Mouse (Mus musculus): ENCODE data around the gene Slco3a1.

Gene Slco3a1

DNA sequence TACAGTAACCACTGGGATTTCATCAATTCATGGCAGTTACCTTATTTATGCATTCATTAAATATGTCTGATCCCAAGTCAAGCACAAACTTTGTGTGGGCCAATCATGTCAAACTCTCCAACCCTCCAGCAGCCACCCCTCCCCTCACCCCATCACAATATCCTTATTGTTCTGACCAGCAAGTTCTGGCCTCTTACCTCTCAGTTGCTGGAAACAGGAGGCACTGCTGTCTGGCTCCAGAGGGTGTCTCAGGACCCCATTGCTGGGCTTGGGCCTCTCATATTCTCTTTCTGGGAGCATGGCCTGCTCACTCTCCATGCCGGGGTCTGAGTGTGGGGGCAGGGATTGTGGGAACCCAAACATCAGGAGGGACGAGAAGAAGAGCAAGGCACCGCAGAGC, 208.1 kb downstream of the Slco3a1 start:
- no peak for DNase-seq (ENCODE audit: low spot score)

- no peak for DNase-seq (ENCODE audit: low spot score)
These were observed 213.3 kb downstream of the Slco3a1 start for GRCm38 (mm10) chr7:74341149-74341805.

DNA sequence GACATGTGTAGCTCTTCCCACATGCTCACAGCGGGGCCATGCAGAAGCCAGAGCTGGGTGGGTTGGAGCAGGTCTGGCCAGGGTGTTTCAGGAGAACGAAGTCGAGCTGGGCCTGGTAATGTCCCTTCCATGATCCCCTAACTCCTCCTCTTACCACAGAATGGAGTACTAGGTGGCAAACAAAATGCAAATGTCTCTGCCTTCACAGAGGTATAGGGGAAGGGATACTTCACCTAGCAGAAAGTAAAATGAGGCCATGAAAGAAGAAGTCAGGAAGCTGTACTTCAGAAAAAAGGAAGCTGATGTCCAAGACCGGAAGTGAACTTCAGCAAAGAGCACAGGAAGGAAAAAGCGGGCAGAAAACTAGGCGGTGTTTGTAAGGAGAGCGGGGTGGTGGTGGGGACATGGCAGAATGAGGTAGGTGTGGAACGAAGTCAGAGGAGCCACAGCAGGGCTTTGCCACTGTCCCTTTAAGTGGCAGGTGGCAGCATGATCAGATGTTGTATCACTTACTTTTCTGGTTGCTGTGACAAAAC, 214.1 kb downstream of the Slco3a1 start:
- no peak for DNase-seq (ENCODE audit: low spot score)

DNA sequence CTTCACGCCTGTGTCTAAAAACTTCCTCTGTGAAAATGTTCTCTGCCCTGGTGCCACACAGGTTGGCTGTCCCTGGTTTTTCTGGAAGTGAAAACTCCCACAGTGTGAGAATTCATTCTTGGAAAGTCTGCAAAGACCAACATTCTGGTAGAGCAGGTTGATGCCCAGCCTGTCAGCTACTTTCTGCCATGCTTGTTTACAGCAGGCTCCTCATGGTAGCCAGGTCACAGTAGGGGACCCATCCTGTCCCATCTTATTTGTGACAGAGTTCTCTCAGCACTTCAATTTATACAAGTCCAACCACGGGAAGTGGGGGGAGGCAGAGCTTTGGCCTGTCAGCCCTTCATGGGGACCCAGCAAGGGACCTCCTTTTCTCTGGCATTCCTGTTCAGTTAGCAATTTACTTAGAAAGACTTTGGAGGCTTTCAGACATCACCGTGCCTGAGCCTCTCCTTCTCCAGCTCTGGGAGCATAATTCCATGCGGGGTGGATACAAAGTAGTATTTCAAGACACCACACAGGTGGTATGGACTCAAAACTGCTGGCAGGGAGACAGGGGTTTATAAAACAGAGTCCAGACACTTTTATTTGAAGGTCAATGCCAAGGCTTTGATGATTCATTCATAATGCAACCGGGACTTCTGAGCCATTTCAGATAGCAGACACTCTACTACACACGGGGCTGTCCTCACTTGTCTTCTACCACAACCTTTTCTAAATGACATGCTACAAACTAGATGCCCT, 216.7 kb downstream of the Slco3a1 start:
- no peak for DNase-seq (ENCODE audit: low spot score)

DNA sequence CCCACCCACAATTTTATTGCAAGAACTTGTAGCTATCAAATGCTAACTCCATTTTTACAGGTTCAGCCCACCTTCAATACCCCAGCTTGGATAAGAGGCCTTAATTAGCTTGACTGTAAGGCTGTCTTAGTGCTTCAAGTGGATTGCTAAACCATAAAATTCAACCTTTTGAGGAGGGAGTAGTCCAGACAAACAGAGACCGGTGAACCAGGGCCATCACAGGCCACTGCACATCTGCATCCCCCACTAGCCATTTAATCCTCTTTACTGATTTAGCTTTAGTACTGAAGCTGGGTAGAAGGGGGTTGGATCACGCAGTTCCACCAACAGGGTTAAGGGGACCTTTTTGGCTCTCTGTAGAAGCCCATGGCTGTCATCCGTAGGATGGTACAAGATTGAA, 222.3 kb downstream of the Slco3a1 start:
- no peak for DNase-seq (ENCODE audit: low spot score)

DNA sequence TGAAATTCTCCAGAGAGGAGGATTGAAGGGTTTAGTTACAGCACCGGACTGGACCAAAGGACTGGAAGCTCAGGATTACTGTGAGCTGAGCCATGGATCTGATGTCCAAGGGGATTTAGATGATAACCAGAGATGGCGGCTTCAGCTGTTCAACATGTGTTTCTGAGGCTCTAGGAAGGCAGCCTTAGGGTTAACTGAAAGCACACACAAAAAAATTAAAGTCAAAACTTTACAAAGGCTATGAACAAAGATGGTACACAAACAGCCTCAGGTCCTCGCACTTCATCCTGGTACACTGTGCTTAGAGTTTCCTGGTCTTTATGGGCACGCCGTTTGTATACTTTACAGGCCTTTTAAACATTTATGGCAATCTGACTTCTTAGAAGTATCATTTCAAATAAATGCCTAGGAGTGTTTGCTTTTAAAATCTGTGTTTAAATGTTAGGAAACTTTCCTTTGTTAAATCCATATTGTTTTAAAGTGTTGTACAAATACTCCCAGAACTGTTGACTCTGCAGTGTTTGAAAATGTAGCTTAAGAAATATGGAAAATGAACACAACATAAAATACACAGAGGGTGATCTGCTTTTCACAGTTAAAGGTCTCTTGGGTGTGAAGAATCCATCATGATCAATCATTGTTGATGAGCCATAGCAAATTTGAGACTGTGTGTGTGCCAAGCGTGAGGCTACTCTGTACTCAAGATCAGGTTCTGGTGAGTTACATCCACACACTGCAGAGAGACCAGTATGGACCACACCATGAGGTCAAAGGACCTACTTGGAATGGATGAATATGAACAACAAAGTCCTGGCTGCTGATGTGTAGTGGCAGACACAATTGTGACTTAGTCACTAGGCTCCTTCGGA, 223.5 kb downstream of the Slco3a1 start:
- no peak for DNase-seq (ENCODE audit: low spot score)

GRCm38 (mm10) chr7:74330117-74330857, 224.3 kb downstream of the Slco3a1 start:
- no peak for DNase-seq (ENCODE audit: low spot score)

DNA sequence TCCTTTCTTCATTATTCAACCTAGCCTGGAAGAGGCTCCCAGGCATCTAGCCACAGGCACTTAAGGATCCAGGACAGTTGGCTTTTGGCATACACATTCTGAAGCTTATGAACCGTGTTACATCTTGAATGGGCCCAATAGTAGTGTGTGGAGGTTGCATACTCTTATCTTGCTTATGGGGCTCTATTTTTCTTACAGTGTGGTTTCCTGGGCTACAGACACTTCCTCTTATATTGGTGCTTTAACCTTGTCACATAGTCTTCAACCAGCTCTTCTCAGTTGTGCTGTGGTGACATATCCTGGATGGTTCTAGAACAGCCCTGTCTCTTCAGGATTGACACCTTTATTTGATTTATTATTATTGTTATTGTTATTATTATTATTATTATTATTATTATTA, 225.6 kb downstream of the Slco3a1 start:
- DNase-seq (ENCODE audit: low spot score) = no peak

- no peak for DNase-seq (ENCODE audit: low spot score)
These were observed 226.9 kb downstream of the Slco3a1 start for GRCm38 (mm10) chr7:74327716-74328115.

DNA sequence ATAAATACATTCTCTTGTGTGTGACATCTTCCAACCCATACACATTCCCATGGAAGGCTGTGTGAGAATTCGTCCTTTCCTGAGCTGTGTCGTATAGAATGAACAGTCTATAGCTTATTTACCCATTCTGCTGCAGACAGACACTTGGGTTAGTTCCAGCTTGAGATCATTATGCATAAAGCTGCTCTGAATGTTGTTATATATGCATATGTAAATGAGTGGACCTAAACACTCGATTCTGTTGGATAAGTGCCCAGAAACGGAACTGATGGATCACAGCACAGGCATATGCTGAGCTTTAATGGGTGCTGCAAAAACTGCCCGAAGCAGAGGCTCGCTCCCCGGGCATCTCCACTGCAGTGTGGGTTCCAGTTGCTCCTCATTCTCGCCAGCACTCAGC, 229.5 kb downstream of the Slco3a1 start:
- no peak for DNase-seq (ENCODE audit: low spot score)

DNA sequence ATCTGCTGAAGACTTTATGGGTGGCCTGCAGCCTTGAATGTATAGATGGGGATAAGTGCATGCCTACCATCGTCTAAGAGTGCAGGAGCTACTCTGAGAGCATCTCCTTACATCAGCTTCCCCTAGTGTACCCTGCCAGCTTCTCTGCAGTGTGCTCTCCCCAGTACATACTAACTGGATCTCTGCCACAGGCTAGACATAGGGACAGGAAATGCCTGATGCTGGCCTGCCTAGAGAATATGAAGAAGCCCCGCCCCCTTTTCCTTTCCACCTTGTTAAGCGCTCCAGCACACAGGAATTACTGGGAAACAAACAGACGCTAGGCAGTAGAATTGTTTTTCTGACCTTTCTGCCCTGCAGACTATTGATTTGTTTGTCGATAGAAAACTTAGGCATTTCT, 230.9 kb downstream of the Slco3a1 start:
- DNase-seq (ENCODE audit: low spot score) = no peak

DNA sequence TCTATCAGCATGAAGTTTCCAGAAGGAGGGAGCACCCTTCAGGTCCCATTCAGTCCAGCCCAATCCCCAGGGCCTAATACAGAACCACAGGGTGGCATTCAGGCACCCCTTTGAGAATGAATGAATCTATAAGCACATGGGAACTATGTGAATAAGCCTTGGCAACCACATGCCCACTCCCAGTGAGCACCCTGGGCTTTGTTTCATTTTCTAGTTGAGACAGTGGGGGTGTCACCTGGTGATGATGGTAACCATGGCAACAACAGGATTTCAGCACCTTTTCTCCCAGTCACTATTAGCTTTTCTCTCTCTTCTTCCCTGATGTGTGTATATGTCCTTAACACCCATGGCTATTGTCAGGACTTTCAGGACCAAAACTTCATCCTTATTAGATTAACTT, 231.4 kb downstream of the Slco3a1 start:
- DNase-seq (ENCODE audit: low spot score) = no peak

DNA sequence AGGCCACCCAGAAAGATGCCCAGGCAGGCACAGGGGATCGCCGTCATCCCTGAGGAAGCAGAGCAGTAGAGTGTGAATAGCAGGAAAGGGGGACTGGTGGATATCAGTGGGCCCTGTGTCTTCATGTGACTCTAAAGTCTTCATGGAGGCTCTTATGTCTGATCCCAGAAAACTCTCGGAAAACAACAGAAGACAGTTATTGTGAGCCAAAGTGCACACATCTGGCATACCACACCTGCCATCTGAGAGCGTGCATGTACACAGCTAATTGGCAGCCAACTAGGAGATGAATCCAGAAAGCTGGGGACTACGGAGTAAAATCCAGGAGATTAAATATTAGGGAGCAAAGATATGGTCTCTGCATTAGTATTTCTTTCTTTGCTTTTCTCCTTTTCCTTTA, 233.9 kb downstream of the Slco3a1 start:
- DNase-seq (ENCODE audit: low spot score) = no peak

DNA sequence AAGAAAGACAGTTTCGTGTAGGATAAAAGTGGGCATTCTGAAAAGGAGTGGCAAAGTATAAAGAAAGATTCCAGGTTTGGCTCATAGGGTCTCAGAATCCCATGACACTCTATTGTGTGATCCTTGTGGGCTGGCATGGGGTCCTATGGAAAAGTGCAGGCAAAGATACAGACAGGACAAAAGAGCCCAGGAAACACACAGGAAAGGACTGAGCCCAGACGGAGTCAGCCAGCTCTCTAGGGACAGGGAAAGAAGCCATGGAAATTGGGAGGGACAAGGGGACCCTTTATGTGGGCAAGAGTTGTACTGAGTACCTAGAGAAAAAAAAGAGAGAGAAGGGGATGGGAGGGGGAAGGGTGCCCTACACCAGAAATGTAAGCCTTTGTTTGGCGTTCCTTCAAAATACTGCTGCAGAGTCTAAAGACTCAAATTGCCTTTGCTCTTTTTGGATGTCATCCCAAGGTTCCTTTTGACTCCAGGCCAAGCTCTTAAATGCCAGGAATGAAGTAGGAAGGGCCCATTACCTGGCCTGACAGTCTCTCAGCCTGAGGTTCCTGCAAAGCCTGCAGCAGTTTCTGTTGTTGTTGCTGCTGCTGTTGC, 238.6 kb downstream of the Slco3a1 start:
- no peak for DNase-seq (ENCODE audit: low spot score)

DNA sequence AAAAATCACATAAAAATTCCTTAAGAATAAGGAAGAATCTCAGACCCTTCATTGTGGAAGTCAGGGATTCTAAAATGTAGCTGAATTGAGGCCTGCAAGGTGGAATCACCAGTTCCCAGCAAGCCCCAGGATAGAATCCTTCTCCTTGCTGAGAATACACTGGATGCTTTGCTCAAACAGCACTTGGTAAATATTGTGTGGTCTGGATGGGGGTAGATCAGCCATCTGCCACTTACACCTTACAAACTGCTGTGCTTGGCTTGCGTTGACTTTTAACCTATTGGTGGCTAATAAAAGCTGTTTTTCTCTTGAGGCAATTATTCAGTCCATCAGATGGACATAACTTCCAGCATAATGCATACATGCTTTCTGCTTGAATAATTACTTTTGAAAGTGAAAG, 240.3 kb downstream of the Slco3a1 start:
- DNase-seq (ENCODE audit: low spot score) = no peak

DNA sequence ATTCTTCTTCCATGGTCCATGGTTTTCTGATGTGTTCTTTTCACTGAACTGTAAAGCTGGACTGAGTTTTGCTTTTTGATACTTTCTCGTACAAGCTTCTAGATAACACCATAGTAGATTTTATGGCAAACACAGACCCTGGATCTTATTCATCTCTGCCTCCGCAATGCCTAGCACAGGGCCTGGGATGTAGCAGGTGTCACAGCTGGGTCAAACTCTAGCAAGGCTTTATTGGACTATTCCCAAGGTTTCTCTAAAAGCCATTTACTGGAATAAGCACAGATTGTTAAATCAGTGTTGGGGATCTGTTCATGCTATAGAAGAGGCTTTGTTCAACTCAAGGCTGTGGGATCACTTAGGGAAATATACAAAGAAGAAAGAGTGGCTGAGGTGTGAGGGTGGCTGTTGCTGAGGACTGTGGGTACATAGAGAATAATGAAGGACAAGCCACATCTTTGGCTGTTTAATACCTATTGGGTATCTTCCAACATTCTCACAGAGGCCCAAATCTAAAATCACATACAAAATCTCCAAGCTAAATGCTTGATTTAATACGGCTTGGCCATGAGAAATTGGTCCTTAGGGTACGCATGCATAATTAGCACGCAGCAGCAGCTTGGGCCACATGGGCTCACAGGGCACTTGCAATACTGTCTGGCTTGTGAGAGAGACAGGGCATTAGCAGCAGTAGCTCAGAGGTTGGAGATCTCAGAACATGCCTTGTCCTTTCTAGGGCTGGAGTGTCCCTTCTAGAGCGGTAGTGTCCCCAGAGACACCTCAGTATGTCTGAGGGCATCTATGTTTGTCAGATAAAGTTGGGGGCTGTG, 241.1 kb downstream of the Slco3a1 start:
- DNase-seq (ENCODE audit: low spot score) = no peak

- DNase-seq (ENCODE audit: low spot score) = no peak
These were observed 243.0 kb downstream of the Slco3a1 start for GRCm38 (mm10) chr7:74311536-74311935.

- DNase-seq (ENCODE audit: low spot score) = no peak
These were observed 250.8 kb downstream of the Slco3a1 start for GRCm38 (mm10) chr7:74303611-74304300.

- DNase-seq (ENCODE audit: low spot score) = no peak
These were observed 251.5 kb downstream of the Slco3a1 start for GRCm38 (mm10) chr7:74303081-74303480.

DNA sequence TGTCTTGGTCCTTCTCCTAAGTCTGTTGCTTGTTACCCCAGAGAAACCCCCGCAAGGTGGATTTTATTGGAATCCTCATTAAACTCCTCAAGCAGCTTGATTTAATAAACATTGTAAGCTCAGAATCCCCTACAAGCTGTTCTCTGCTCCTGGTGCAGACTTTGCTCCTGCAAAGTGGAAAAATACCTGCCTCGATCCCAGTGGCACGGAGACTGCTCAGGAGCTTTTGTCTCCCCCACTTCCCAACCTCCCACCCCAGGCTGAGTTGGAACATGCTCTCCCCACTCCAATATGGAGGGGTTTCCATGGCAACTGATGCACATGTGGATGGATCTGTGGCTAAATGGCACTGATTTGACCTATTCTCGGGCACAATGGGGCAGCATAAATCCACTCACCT, 268.0 kb downstream of the Slco3a1 start:
- no peak for DNase-seq (ENCODE audit: low spot score)
